Mouse (Mus musculus) MEL (cell line): Measurements from ENCODE around the gene Frmpd4.

ENCODE experiments used
- BHLHE40 ChIP-seq: IDR thresholded peaks from 2 replicates; pipeline ENCODE4 v1.6.1; 2012; ENCODE audit warnings: low read depth, mild to moderate bottlenecking, inconsistent platforms, low read length, improper control_type of control experiment, borderline replicate concordance
- CTCF ChIP-seq, 3 experiments: IDR thresholded peaks in 2 of 3; conservative IDR thresholded peaks in 1 of 3; 2 replicates each; pipeline ENCODE4 v1.5.1; 2011 to 2012; ENCODE audit warnings: low read length in 3 of 3, low read depth in 2 of 3, mild to moderate bottlenecking in 2 of 3, improper control_type of control experiment in 1 of 3, inconsistent platforms in 1 of 3, mixed read lengths in 1 of 3, moderate library complexity in 1 of 3; ENCODE audit not compliant: control insufficient read depth in 1 of 3, insufficient read depth in 1 of 3, poor library complexity in 1 of 3, severe bottlenecking in 1 of 3
- EP300 ChIP-seq, 2 experiments: IDR thresholded peaks; 2 replicates each; pipeline ENCODE4 v1.6.1; 2011; ENCODE audit warnings: improper control_type of control experiment in 2 of 2, low read length in 2 of 2, low read depth in 1 of 2, mild to moderate bottlenecking in 1 of 2
- HCFC1 ChIP-seq: IDR thresholded peaks from 2 replicates; pipeline ENCODE4 v1.6.1; 2012; ENCODE audit warnings: low read depth, mild to moderate bottlenecking, inconsistent platforms, low read length, improper control_type of control experiment, moderate library complexity
- NELFE ChIP-seq: IDR thresholded peaks from 2 replicates; pipeline ENCODE4 v1.6.1; 2011; ENCODE audit warnings: low read depth, low read length, improper control_type of control experiment
- POLR2A ChIP-seq, 2 experiments: IDR thresholded peaks; 2 replicates each; pipeline ENCODE4 v1.6.1; 2011 to 2012; ENCODE audit warnings: low read length in 2 of 2, mild to moderate bottlenecking in 2 of 2, control low read depth in 1 of 2, improper control_type of control experiment in 1 of 2, low read depth in 1 of 2, moderate library complexity in 1 of 2; ENCODE audit not compliant: control insufficient read depth in 1 of 2, insufficient read depth in 1 of 2, poor library complexity in 1 of 2

DNA sequence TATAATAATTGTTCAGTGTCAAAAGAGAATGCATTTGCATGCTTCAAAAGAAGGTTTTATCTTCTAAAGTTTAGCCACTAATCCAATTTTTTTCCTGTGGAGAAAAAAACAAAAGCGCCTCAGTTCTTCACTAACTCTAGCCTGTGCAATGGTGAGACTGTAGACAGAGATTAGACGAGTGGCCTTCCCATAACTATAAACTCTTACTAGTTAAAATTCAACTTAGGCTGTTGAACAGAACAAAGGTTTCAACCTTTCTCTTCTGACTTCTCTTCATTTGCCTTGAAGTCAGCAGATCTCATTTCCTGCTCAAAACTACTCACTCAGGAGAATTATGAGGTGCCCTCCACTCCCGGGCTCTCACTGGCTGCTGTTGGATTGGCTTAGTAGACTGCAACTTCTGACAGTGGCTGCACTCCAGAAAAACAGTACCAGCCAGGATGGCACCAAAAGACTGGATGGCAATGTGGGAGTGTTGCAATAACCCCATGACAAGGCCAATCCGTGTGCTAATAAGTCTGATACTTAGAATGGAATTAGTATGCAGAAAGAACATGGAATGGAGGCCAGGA, 556.4 kb downstream of the Frmpd4 start:
- no peak for TF ChIP-seq CTCF (IDR thresholded peaks at IDR 0.05 in 2 of 3, conservative IDR thresholded peaks at IDR 0.05 in 1 of 3; ENCODE audit: control insufficient read depth in 1 of 3, insufficient read depth in 1 of 3, low read depth in 2 of 3, low read length in 3 of 3, poor library complexity in 1 of 3, severe bottlenecking in 1 of 3)
- no peak for TF ChIP-seq BHLHE40
- no peak for TF ChIP-seq POLR2A (IDR thresholded peaks at IDR 0.05; ENCODE audit: control insufficient read depth in 1 of 2, insufficient read depth in 1 of 2, low read depth in 1 of 2, low read length in 2 of 2, poor library complexity in 1 of 2)
- TF ChIP-seq EP300 (IDR thresholded peaks at IDR 0.05; ENCODE audit: low read depth in 1 of 2, low read length in 2 of 2), result no peak
- no peak for TF ChIP-seq HCFC1
- TF ChIP-seq NELFE, result no peak
